Mouse (Mus musculus) CH12.LX (cell line): Measurements from ENCODE around the gene B4galnt3. TPM values are rescaled to one million over a fixed set of nuclear protein-coding genes. Genes with fewer than 3 reads are reported as not detected.

Experiments
- DNase-seq: peaks from one replicate; pipeline ENCODE4 v3.0.0-alpha.2; 2013; ENCODE audit errors: extremely low read depth
- H3K27ac ChIP-seq: 2 replicates; pipeline ENCODE4 v1.5.1; 2012; ENCODE audit warnings: low read depth, mild to moderate bottlenecking, control low read depth, moderate library complexity; ENCODE audit not compliant: insufficient read depth
- H3K27me3 ChIP-seq: replicated peaks from 2 replicates; pipeline ENCODE3; 2012; ENCODE audit warnings: inconsistent platforms
- H3K36me3 ChIP-seq, 2 experiments: replicated peaks in 1 of 2; 2 replicates each; pipeline versions ENCODE3 to v1.6.1; 2012; ENCODE audit warnings: inconsistent platforms in 1 of 2, low read length in 1 of 2, mild to moderate bottlenecking in 1 of 2, mixed read lengths in 1 of 2, moderate library complexity in 1 of 2; ENCODE audit not compliant: control insufficient read depth in 1 of 2, insufficient read depth in 1 of 2
- H3K4me1 ChIP-seq, 2 experiments: 2 replicates each; pipeline ENCODE4 v1.6.1; 2012; ENCODE audit warnings: inconsistent platforms in 1 of 2, moderate library complexity in 1 of 2; ENCODE audit not compliant: insufficient read depth in 2 of 2, control insufficient read depth in 1 of 2
- H3K4me2 ChIP-seq: 2 replicates; pipeline ENCODE4 v1.6.1; 2012; ENCODE audit warnings: low read depth, mild to moderate bottlenecking, control low read depth; ENCODE audit not compliant: poor library complexity, insufficient read depth, severe bottlenecking
- H3K4me3 ChIP-seq, 3 experiments: fragments of 150-350 bp in 1 of 3; sonication (generic) in 1 of 3; replicated peaks in 1 of 3; 2 replicates each; pipeline versions ENCODE3 to v1.5.1; 2011 to 2012; ENCODE audit warnings: low read depth in 2 of 3, low read length in 2 of 3, mild to moderate bottlenecking in 2 of 3, moderate library complexity in 2 of 3, control low read depth in 1 of 3, improper control_type of control experiment in 1 of 3, inconsistent platforms in 1 of 3, mixed read lengths in 1 of 3; ENCODE audit not compliant: poor library complexity in 1 of 3
- H3K79me2 ChIP-seq: replicated peaks from 2 replicates; pipeline ENCODE4 v1.6.1; 2012; ENCODE audit warnings: mild to moderate bottlenecking, moderate library complexity; ENCODE audit not compliant: control insufficient read depth, poor library complexity, insufficient read depth, severe bottlenecking; ENCODE audit errors: extremely low read depth
- H3K9ac ChIP-seq: 2 replicates; pipeline ENCODE4 v1.6.1; 2012; ENCODE audit warnings: low read depth, mild to moderate bottlenecking, control low read depth, moderate library complexity; ENCODE audit not compliant: insufficient read depth
- H3K9me3 ChIP-seq: replicated peaks from 2 replicates; pipeline ENCODE3; 2012; ENCODE audit warnings: low read length, inconsistent platforms, mixed read lengths
- CHD1 ChIP-seq: IDR thresholded peaks from 2 replicates; pipeline ENCODE4 v1.6.1; 2012; ENCODE audit warnings: low read depth, low read length, improper control_type of control experiment, inconsistent platforms
- CHD2 ChIP-seq: IDR thresholded peaks from 2 replicates; pipeline ENCODE4 v1.6.1; 2011; ENCODE audit warnings: low read length, improper control_type of control experiment
- CTCF ChIP-seq, 2 experiments: IDR thresholded peaks in 1 of 2; conservative IDR thresholded peaks in 1 of 2; 2 replicates each; pipeline ENCODE4 v1.5.1; 2011 to 2012; ENCODE audit warnings: low read depth in 2 of 2, low read length in 2 of 2, improper control_type of control experiment in 1 of 2, inconsistent platforms in 1 of 2, mild to moderate bottlenecking in 1 of 2, moderate library complexity in 1 of 2
- E2F4 ChIP-seq: IDR thresholded peaks from 2 replicates; pipeline ENCODE4 v1.6.1; 2011; ENCODE audit warnings: low read depth, low read length, improper control_type of control experiment; ENCODE audit not compliant: insufficient replicate concordance
- ELF1 ChIP-seq: IDR thresholded peaks from 2 replicates; pipeline ENCODE4 v1.6.1; 2014; ENCODE audit warnings: low read depth, mild to moderate bottlenecking, inconsistent platforms, low read length, improper control_type of control experiment
- GABPA ChIP-seq: IDR thresholded peaks from 2 replicates; pipeline ENCODE4 v1.6.1; 2012; ENCODE audit warnings: low read depth, low read length, improper control_type of control experiment, inconsistent platforms; ENCODE audit not compliant: insufficient replicate concordance
- IRF4 ChIP-seq: IDR thresholded peaks from 2 replicates; pipeline ENCODE4 v1.6.1; 2014; ENCODE audit warnings: low read depth, mild to moderate bottlenecking, inconsistent platforms, low read length, improper control_type of control experiment
- JUN ChIP-seq: IDR thresholded peaks from 2 replicates; pipeline ENCODE4 v1.6.1; 2011; ENCODE audit warnings: low read depth, mild to moderate bottlenecking, low read length, improper control_type of control experiment, moderate library complexity; ENCODE audit not compliant: insufficient read depth
- JUND ChIP-seq: conservative IDR thresholded peaks from 2 replicates; pipeline ENCODE4 v1.6.1; 2011; ENCODE audit warnings: low read depth, low read length, improper control_type of control experiment
- MEF2A ChIP-seq: IDR thresholded peaks from 2 replicates; pipeline ENCODE4 v1.6.1; 2014; ENCODE audit warnings: low read depth, mild to moderate bottlenecking, inconsistent platforms, low read length, improper control_type of control experiment, borderline replicate concordance
- NELFE ChIP-seq: IDR thresholded peaks from 2 replicates; pipeline ENCODE4 v1.6.1; 2011; ENCODE audit warnings: low read depth, low read length, improper control_type of control experiment
- POLR2A ChIP-seq: IDR thresholded peaks from 2 replicates; pipeline ENCODE4 v1.6.1; 2011; ENCODE audit warnings: low read depth, mild to moderate bottlenecking, improper control_type of control experiment, low read length
- POLR2AphosphoS2 ChIP-seq: IDR thresholded peaks from 2 replicates; pipeline ENCODE4 v1.6.1; 2011; ENCODE audit warnings: low read depth, low read length, improper control_type of control experiment
- RAD21 ChIP-seq: IDR thresholded peaks from 2 replicates; pipeline ENCODE4 v1.6.1; 2011; ENCODE audit warnings: low read depth, mild to moderate bottlenecking, low read length, improper control_type of control experiment, moderate library complexity
- SIN3A ChIP-seq: IDR thresholded peaks from 2 replicates; pipeline ENCODE4 v1.6.1; 2012; ENCODE audit warnings: low read length, improper control_type of control experiment, inconsistent platforms
- TBP ChIP-seq: conservative IDR thresholded peaks from 2 replicates; pipeline ENCODE4 v1.6.1; 2011; ENCODE audit warnings: low read depth, low read length, improper control_type of control experiment
- USF2 ChIP-seq: conservative IDR thresholded peaks from 2 replicates; pipeline ENCODE4 v1.6.1; 2011; ENCODE audit warnings: low read depth, low read length, improper control_type of control experiment
- ZC3H11A ChIP-seq: IDR thresholded peaks from 2 replicates; pipeline ENCODE4 v1.6.1; 2012; ENCODE audit warnings: low read depth, mild to moderate bottlenecking, inconsistent platforms, low read length, improper control_type of control experiment
- ZMIZ1 ChIP-seq: IDR thresholded peaks from 2 replicates; pipeline ENCODE4 v1.6.1; 2012; ENCODE audit warnings: low read depth, mild to moderate bottlenecking, inconsistent platforms, low read length, improper control_type of control experiment
- dilution Hi-C: fragments of 300-500 bp; cut with MboI; formaldehyde crosslinking; loops from 2 replicates; pipeline ENCODE4 v1.14.3; 2020; ENCODE audit warnings: low sequenced_read_pairs; ENCODE audit not compliant: extremely low pct_unique_long_range_greater_than_20kb, extremely low pct_ligation_motif_present
- in situ Hi-C: fragments of 300-500 bp; cut with MboI; formaldehyde crosslinking; loops from 3 replicates; pipeline ENCODE4 v1.14.3; 2019; ENCODE audit warnings: low sequenced_read_pairs, low pct_ligation_motif_present, low pct_unique_long_range_greater_than_20kb, mixed read lengths
- polyA plus RNA-seq: library from polyadenylated mRNA; unstranded; fragments of >175 nt; gene quantifications from 2 replicates; pipeline ENCODE4 v1.2.1, GENCODE M21; 2012; ENCODE audit warnings: low read depth; ENCODE audit not compliant: insufficient read length
- total RNA-seq, 2 experiments: library from RNA; depleted of rRNA; stranded (reverse); fragments of 300-350 nt in 1 of 2; fragments of >200 nt in 1 of 2; gene quantifications; 2 replicates each; pipeline ENCODE4 v1.2.3; 2012 to 2014

Gene B4galnt3
- total and polyA plus RNA-seq, 3 experiments = 0.21 to 0.47 (median 0.44) TPM

DNA sequence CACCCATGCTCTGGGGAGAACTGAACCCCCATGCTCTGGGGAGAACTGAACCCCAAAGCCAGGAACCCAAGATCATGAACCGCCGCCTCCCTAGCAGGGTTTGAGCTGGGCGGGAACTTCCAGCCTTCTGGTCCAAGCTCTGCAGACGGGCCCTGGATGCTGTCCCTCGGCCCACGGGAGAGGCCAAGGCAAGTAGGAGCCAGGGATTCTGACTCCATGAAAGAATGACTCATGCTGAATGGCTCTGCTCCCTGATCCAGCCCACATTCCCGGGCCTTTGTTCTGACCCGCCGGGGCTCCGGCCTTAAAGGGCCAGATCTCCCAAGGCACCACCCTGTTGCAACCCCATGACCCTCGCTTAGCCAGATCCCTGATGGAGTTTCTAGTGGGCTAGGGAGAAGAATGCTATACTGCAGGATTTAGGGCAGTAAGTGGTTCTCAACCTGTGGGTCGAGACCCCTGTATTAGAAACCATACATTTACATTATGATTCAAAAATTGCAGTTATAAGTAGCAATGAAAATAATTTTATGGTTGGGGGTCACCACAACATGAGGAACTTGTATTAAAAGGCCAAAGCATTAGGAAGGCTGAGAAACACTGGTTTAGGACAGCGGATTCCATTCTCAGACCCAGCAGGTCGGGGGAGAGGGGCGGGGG lies 102.0 kb downstream of the B4galnt3 start:
- Histone ChIP-seq H3K4me3 (no peak overlapping the region), H3K4me2 (peak overlapping the region; percentile 89; the same call in 1 of the 2 replicates), H3K4me1 (peaks cover 25 to 70% of the 10 kb centered on the region in 2 experiments), H3K9ac (0 out of 2 replicates have a peak overlapping the region, but pooled peaks have one; percentile 21), H3K27me3 (no peaks in the 10 kb centered on the region), H3K27ac (no peak overlapping the region), H3K36me3 (no peaks in the 10 kb centered on the region), H3K79me2 (no peaks in the 10 kb centered on the region), H3K9me3 (no peaks in the 10 kb centered on the region)
- dilution Hi-C loops = no loop called here
- TF ChIP-seq CHD1 (no peak), POLR2A (no peak), ZMIZ1 (no peak), TBP (0 out of 2 replicates have a peak, but pooled peaks have one; percentile 1), NELFE (no peak)
- TF ChIP-seq, all 38 proteins: peak for 1
- in situ Hi-C loops = loop anchor here (10.0 kb wide), 3 partner anchors 278 to 708 kb away; no protein-coding TSS in a partner anchor
- DNase-seq = no peak

DNA sequence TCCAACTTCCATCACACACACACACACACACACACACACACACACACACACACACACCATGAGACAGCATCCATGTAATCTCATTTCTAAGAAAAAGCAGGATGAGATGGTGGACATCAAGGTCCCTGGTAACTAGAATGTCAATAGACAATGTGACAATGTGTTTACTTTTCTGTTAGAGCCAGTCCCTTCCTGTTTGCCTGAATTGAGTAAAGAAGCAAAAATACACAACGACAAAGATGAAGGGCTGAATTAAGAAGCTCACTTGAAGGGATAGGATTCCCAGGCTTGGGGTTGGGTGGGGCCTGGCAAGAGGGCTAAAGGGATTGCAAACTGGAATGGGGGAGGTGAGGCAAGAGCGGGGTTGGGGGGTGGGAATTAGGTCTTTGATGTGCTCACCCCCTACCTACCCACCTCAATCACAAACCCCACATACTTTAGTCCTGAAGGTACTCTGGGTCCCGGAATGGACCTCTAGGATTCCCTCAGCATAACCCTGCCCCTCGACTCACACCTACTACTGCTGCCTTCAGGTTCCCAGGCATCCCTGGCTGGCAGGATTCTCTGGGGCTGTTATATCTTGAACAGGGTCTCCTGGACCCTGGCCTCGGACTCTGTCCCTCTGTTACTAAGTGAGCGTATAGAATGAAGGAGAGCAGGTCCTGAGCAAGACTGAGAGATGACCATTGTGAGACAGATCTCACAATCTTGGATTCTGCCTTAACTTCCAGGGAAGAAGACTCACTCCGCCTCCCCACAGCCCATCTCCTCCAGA lies 102.8 kb downstream of the B4galnt3 start:
- H3K36me3 ChIP-seq = no peaks in the 10 kb centered on the region
- H3K9me3 ChIP-seq = no peaks in the 10 kb centered on the region
- dilution Hi-C loops (no loop called here), in situ Hi-C loops (loop anchor here (10.0 kb wide), 3 partner anchors 277 to 707 kb away; no protein-coding TSS in a partner anchor)
- no peak overlapping the region for H3K9ac ChIP-seq
- no peak overlapping the region for H3K4me3 ChIP-seq
- no peaks in the 10 kb centered on the region for H3K79me2 ChIP-seq
- TF ChIP-seq USF2 (no peak), RAD21 (no peak), SIN3A (no peak), POLR2AphosphoS2 (no peak), JUN (no peak), NELFE (no peak), IRF4 (no peak)
- no peak overlapping the region for H3K4me2 ChIP-seq
- peaks cover 25 to 73% of the 10 kb centered on the region in 2 experiments for H3K4me1 ChIP-seq
- H3K27ac ChIP-seq = 0 out of 2 replicates have a peak overlapping the region, but pooled peaks have one; percentile 54
- no peaks in the 10 kb centered on the region for H3K27me3 ChIP-seq
- DNase-seq = no peak

DNA sequence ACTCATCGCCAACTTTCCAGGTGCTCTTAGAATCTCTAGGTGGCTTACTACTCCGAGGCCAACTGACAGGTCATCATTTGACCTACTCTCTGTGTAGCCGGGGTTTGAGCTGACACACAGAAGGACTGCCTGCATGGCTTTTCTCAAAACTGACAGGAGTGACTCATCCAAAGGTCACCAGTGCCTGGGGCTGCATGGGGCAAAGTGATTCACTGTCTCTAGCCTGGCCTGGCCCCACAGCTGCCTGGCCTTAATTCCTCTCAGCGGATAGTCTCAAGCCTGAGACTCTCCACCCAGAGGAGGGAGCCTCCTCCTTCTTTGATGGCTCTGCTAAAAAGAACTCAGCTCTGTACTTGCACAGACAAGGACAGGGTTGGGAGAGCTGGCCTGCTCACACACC lies 103.4 kb downstream of the B4galnt3 start:
- dilution Hi-C loops = no loop called here
- Histone ChIP-seq H3K27ac (peak overlapping the region; percentile 54), H3K4me2 (no peak overlapping the region), H3K4me3 (no peak overlapping the region), H3K9me3 (no peaks in the 10 kb centered on the region), H3K79me2 (no peaks in the 10 kb centered on the region), H3K36me3 (no peaks in the 10 kb centered on the region), H3K9ac (no peak overlapping the region), H3K27me3 (no peaks in the 10 kb centered on the region), H3K4me1 (peaks cover 25 to 80% of the 10 kb centered on the region in 2 experiments)
- in situ Hi-C loops = loop anchor here (10.0 kb wide), 3 partner anchors 276 to 706 kb away; no protein-coding TSS in a partner anchor
- TF ChIP-seq IRF4 = no peak
- TF ChIP-seq E2F4 = no peak
- TF ChIP-seq TBP = no peak
- no peak for TF ChIP-seq ZC3H11A
- TF ChIP-seq ZMIZ1 = no peak
- no peak for TF ChIP-seq CHD2
- no peak for TF ChIP-seq JUN
- no peak for TF ChIP-seq ELF1
- no peak for TF ChIP-seq MEF2A
- TF ChIP-seq NELFE = no peak
- TF ChIP-seq JUND = no peak
- TF ChIP-seq GABPA = no peak
- no peak for TF ChIP-seq RAD21
- TF ChIP-seq CTCF (conservative IDR thresholded peaks at IDR 0.05 in 1 of 2, IDR thresholded peaks at IDR 0.05 in 1 of 2; ENCODE audit: low read depth in 2 of 2, low read length in 2 of 2) = no peak
- no peak for DNase-seq
